Mouse (Mus musculus): ENCODE measurements around the gene Pkdrej. TPM values are rescaled to one million over a fixed set of nuclear protein-coding genes. Genes with fewer than 3 reads are reported as not detected.

Gene Pkdrej
- polyA plus RNA-seq, 1 experiment from 2014 or later: 0.03 TPM

DNA sequence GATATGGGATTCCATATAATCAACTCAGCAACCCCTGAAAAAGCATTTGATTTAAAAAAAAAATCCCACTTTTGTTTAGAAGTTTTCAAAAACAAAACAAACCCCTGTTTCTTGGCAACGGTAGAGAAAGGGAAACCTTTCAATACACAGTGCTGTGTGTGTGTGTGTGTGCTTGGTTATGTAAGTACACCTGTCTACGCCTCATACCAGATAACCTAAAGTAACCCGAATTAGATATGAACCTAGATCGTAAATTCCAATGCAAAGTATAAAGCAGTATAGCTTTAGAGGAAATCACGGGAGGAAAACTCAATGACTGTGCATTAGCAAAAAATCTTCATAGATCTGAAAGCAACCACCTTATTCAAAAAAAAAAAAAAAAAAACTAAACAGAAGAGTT lies 54.9 kb downstream of the Pkdrej start:
- WGBS: 92% methylated on average over 5 of the region's 5 CpGs
- no peaks in the 10 kb centered on the region for H3K27me3 ChIP-seq (ENCODE audit: control insufficient read depth, insufficient read depth, low read length)
- ATAC-seq (ENCODE audit: low read depth): no peak
- no peaks in the 10 kb centered on the region for H3K4me1 ChIP-seq (ENCODE audit: control insufficient read depth, insufficient read depth, low read length)
- no peak overlapping the region for H3K4me3 ChIP-seq (ENCODE audit: low read depth, low read length)
- H3K27ac ChIP-seq (ENCODE audit: low read depth, low read length): no peak overlapping the region
- no peak overlapping the region for H3K9ac ChIP-seq (replicated peaks; ENCODE audit: low read depth, low read length)
- H3K36me3 ChIP-seq (ENCODE audit: control insufficient read depth, insufficient read depth, low read length): no peaks in the 10 kb centered on the region
- H3K4me2 ChIP-seq (ENCODE audit: low read depth, low read length): no peak overlapping the region
- no peaks in the 10 kb centered on the region for H3K9me3 ChIP-seq (ENCODE audit: control insufficient read depth, low read length)

DNA sequence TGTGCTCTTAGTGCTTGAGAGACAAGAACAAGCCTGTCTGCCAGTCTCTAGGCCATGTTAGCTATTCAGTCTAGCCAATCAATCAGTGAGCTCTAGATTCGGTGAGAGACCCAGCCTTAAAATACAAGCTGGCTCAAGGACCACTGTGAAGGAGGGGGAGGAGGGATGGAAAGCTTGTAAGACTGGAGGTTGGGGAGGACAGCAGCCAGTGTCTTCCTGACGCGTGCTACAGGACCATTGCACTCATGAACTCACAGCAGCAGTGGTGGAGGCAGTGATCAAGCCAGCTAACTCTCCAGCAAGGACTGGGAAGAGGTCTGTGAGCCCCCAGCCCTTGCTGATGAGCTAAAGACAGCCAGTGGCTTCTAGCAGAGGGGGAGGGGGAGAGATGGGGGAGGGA lies 56.5 kb downstream of the Pkdrej start:
- Histone ChIP-seq H3K4me2 (ENCODE audit: low read depth, low read length) (no peak overlapping the region), H3K27me3 (ENCODE audit: control insufficient read depth, insufficient read depth, low read length) (no peaks in the 10 kb centered on the region), H3K4me3 (ENCODE audit: low read depth, low read length) (no peak overlapping the region), H3K4me1 (ENCODE audit: control insufficient read depth, insufficient read depth, low read length) (no peaks in the 10 kb centered on the region), H3K9me3 (ENCODE audit: control insufficient read depth, low read length) (no peaks in the 10 kb centered on the region), H3K9ac (replicated peaks; ENCODE audit: low read depth, low read length) (no peak overlapping the region), H3K27ac (ENCODE audit: low read depth, low read length) (no peak overlapping the region), H3K36me3 (ENCODE audit: control insufficient read depth, insufficient read depth, low read length) (no peaks in the 10 kb centered on the region)
- WGBS: 50% methylated on average over 3 of the region's 3 CpGs
- no peak for ATAC-seq (ENCODE audit: low read depth)

Other genes with a start within 250 kb of the Pkdrej start
- gene Wnt7b, start 239.3 kb downstream of the Pkdrej start, polyA plus RNA-seq (2014; fragmentation: Nextera tagmentation; extraction: Ambion mirVana): 17.3 and 25.0 TPM in 2 replicates
- gene Ppara, start 86.8 kb downstream of the Pkdrej start, polyA plus RNA-seq (2014; fragmentation: Nextera tagmentation; extraction: Ambion mirVana): 0.75 and 1.3 TPM in 2 replicates
- 15.4 and 19.2 TPM in 2 replicates for gene Cdpf1, start 10.0 kb downstream of the Pkdrej start, polyA plus RNA-seq (2014; fragmentation: Nextera tagmentation; extraction: Ambion mirVana)
- gene Ttc38, start 10.6 kb upstream of the Pkdrej start, polyA plus RNA-seq (2014; fragmentation: Nextera tagmentation; extraction: Ambion mirVana): 3.1 and 3.5 TPM in 2 replicates
- gene Gtse1, start 38.0 kb upstream of the Pkdrej start, polyA plus RNA-seq (2014; fragmentation: Nextera tagmentation; extraction: Ambion mirVana): 2.3 and 2.4 TPM in 2 replicates
- 34.2 TPM in 2 replicates for gene Trmu, start 57.6 kb upstream of the Pkdrej start, polyA plus RNA-seq (2014; fragmentation: Nextera tagmentation; extraction: Ambion mirVana)
- gene Celsr1, start 212.0 kb upstream of the Pkdrej start, polyA plus RNA-seq (2014; fragmentation: Nextera tagmentation; extraction: Ambion mirVana): 2.4 and 2.6 TPM in 2 replicates
- gene Gramd4, start 236.0 kb upstream of the Pkdrej start, polyA plus RNA-seq (2014; fragmentation: Nextera tagmentation; extraction: Ambion mirVana): 17.1 and 23.6 TPM in 2 replicates

All from neural tube, embryonic 14.5 days (tissue).